Mouse (Mus musculus) kidney, embryonic 15.5 days (tissue): ENCODE measurements around the gene Grik5. TPM values are rescaled to one million over a fixed set of nuclear protein-coding genes. Genes with fewer than 3 reads are reported as not detected.

Experiments
- microRNA-seq: library from miRNA; unstranded; fragments of <30 nt; microRNA quantifications from one replicate; pipeline ENCODE4, GENCODE M21; 2016
- polyA plus RNA-seq: library from polyadenylated mRNA; unstranded; fragments of >200 nt; fragmentation: Nextera tagmentation; extraction: Ambion mirVana; gene quantifications from 2 replicates; pipeline ENCODE4 v1.2.1, GENCODE M21; 2015

The Grik5 gene
- polyA plus RNA-seq, 1 experiment from 2014 or later: 7.0 TPM

Small RNA genes within 50 kb of the gene (microRNA-seq; reads per million reads assigned to microRNA genes)
- gene Mir6537: not detected
- gene Mir7046: not detected
- gene Mir7047: not detected

Other genes starting within 250 kb of the Grik5 start
- gene Gm9844, start 210.1 kb downstream of the Grik5 start, polyA plus RNA-seq: 15.3 TPM in 2 replicates
- gene Lypd4, start 202.4 kb downstream of the Grik5 start, polyA plus RNA-seq: not detected in 2 replicates
- not detected in 2 replicates for gene Dmrtc2, start 202.3 kb downstream of the Grik5 start, polyA plus RNA-seq
- gene Rps19, start 188.0 kb downstream of the Grik5 start, polyA plus RNA-seq: 2,383 and 2,806 TPM in 2 replicates
- gene Cd79a, start 175.0 kb downstream of the Grik5 start, polyA plus RNA-seq: 1.8 TPM in 2 replicates
- gene Arhgef1, start 169.4 kb downstream of the Grik5 start, polyA plus RNA-seq: 92.5 and 101 TPM in 2 replicates
- gene Gm4881, start 127.9 kb downstream of the Grik5 start, polyA plus RNA-seq: not detected in 2 replicates
- gene Rabac1, start 99.6 kb downstream of the Grik5 start, polyA plus RNA-seq: 143 and 153 TPM in 2 replicates
- 0.68 and 2.1 TPM in 2 replicates for gene Atp1a3, start 66.4 kb downstream of the Grik5 start, polyA plus RNA-seq
- gene Zfp574, start 221 bp upstream of the Grik5 start, polyA plus RNA-seq: 33.9 and 37.1 TPM in 2 replicates
- gene Pou2f2, start 107.4 kb upstream of the Grik5 start, polyA plus RNA-seq: 0.64 and 2.5 TPM in 2 replicates
- 10.2 and 11.7 TPM in 2 replicates for gene Dedd2, start 148.3 kb upstream of the Grik5 start, polyA plus RNA-seq
- gene Zfp526, start 149.1 kb upstream of the Grik5 start, polyA plus RNA-seq: 2.5 and 2.6 TPM in 2 replicates
- gene Gsk3a, start 165.5 kb upstream of the Grik5 start, polyA plus RNA-seq: 10.7 and 12.1 TPM in 2 replicates
- gene Erf, start 178.4 kb upstream of the Grik5 start, polyA plus RNA-seq: 16.9 and 17.9 TPM in 2 replicates
- gene Cic, start 195.4 kb upstream of the Grik5 start, polyA plus RNA-seq: 28.2 and 32.4 TPM in 2 replicates
- gene Pafah1b3, start 225.6 kb upstream of the Grik5 start, polyA plus RNA-seq: 181 and 191 TPM in 2 replicates
- 0.90 and 1.0 TPM in 2 replicates for gene Prr19, start 229.1 kb upstream of the Grik5 start, polyA plus RNA-seq
- 0.68 and 0.87 TPM in 2 replicates for gene Tmem145, start 233.8 kb upstream of the Grik5 start, polyA plus RNA-seq
- gene Megf8, start 244.8 kb upstream of the Grik5 start, polyA plus RNA-seq: 13.3 and 16.4 TPM in 2 replicates